Mouse (Mus musculus) testis, adult 2 months (tissue): ENCODE results near the gene Blm.

ENCODE experiments used
- CTCF ChIP-seq: fragments of 200-500 bp; IDR thresholded peaks from 2 replicates; pipeline ENCODE4 v1.5.1; 2012; ENCODE audit warnings: low read depth, mild to moderate bottlenecking, inconsistent platforms, low read length, moderate library complexity; ENCODE audit not compliant: control insufficient read depth, insufficient read depth, insufficient replicate concordance
- POLR2A ChIP-seq: fragments of 200-500 bp; IDR thresholded peaks from 2 replicates; pipeline ENCODE4 v1.6.1; 2012; ENCODE audit warnings: low read depth, mild to moderate bottlenecking, inconsistent platforms, low read length, moderate library complexity; ENCODE audit not compliant: control insufficient read depth

DNA sequence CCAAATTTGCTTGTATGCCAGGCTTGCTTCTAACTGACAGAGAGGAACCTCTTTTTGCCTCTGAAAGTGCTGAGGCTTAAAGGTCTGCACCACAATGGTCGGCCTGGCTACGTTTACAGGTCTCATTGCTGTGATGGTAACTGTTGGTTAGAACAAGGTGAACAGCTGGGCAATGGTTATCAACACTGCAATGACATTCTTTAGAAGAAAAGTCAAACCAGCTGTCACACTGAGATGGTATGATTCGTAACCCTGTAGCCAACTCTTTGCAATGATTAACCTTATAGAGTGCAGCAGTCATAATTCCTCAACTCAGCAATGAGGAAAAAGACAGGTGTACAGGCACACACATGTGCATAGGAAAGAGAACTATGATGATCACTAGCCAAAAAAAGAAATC, 38.3 kb downstream of the Blm start:
- TF ChIP-seq CTCF (no peak), POLR2A (no peak)
